Mouse (Mus musculus) ES-E14 (cell line): ENCODE measurements around the gene Sfta2.

Source experiments
- CHD2 ChIP-seq: IDR thresholded peaks from 2 replicates; pipeline ENCODE4 v1.6.1; 2014; ENCODE audit warnings: mild to moderate bottlenecking, low read depth, low read length, inconsistent platforms
- HCFC1 ChIP-seq: IDR thresholded peaks from 2 replicates; pipeline ENCODE4 v1.6.1; 2012; ENCODE audit warnings: low read length, inconsistent platforms, borderline replicate concordance; ENCODE audit not compliant: insufficient read depth
- MAFK ChIP-seq: IDR thresholded peaks from 2 replicates; pipeline ENCODE4 v1.6.1; 2014; ENCODE audit warnings: mild to moderate bottlenecking, low read depth, low read length, inconsistent platforms; ENCODE audit not compliant: insufficient read depth
- ZC3H11A ChIP-seq: IDR thresholded peaks from 2 replicates; pipeline ENCODE4 v1.6.1; 2012; ENCODE audit warnings: low read depth, mild to moderate bottlenecking, inconsistent platforms, low read length, borderline replicate concordance
- ZNF384 ChIP-seq: IDR thresholded peaks from 2 replicates; pipeline ENCODE4 v1.6.1; 2012; ENCODE audit warnings: low read depth, low read length, inconsistent platforms

GRCm38 (mm10) chr17:35692368-35692767, 91.0 kb downstream of the Sfta2 start:
- TF ChIP-seq CHD2: no peak
- TF ChIP-seq ZC3H11A: no peak
- no peak for TF ChIP-seq MAFK
- no peak for TF ChIP-seq HCFC1
- no peak for TF ChIP-seq ZNF384
